ENCODE assay signal across 33 mouse cellular contexts in genomic region chr6:85572816-85573215, GRCm38 (mm10). TPM values are rescaled to one million over a fixed set of nuclear protein-coding genes. Genes with fewer than 3 reads are reported as not detected.
"Had no signal": no experiment of that assay in that cellular context is flagged by ENCODE, and none has a peak within 500 bp of the region (broad histone marks: within the 10 kb centered on the region; RNA-seq: fewer than 3 reads in every experiment).

No protein-coding gene starts in this region.

- H3K27me3 ChIP-seq: forebrain, embryonic 15.5 days; heart, embryonic 12.5 days; hindbrain, embryonic 13.5 days; hindbrain, embryonic 15.5 days; limb, embryonic 13.5 days; limb, embryonic 15.5 days had no signal

- H3K4me3 ChIP-seq: forebrain, embryonic 15.5 days; heart, embryonic 10.5 days; heart, embryonic 12.5 days; hindbrain, embryonic 13.5 days; hindbrain, embryonic 15.5 days; limb, embryonic 13.5 days; limb, embryonic 15.5 days had no signal

- H3K4me1 ChIP-seq: forebrain, embryonic 15.5 days; heart, embryonic 10.5 days; heart, embryonic 12.5 days; hindbrain, embryonic 13.5 days; hindbrain, embryonic 15.5 days; limb, embryonic 13.5 days; limb, embryonic 15.5 days had no signal

- DNase-seq: forebrain, postnatal 0 days; gastrocnemius, postnatal 14 days; gastrocnemius, postnatal 36 days; heart, adult 18-20 months; heart, postnatal 10 days; heart, postnatal 36 days; layer of hippocampus, adult 9-11 months; layer of hippocampus, postnatal 36 days; left cerebral cortex, postnatal 4 days; lung, adult 18-20 months had no signal

- H3K27ac ChIP-seq: forebrain, embryonic 15.5 days; heart, embryonic 10.5 days; hindbrain, embryonic 13.5 days; hindbrain, embryonic 15.5 days; hindbrain, postnatal 0 days; kidney, postnatal 0 days; limb, embryonic 13.5 days; limb, embryonic 15.5 days; liver, embryonic 14.5 days had no signal

- H3K36me3 ChIP-seq: forebrain, embryonic 15.5 days; heart, embryonic 10.5 days; heart, embryonic 12.5 days; hindbrain, embryonic 13.5 days; hindbrain, embryonic 15.5 days; limb, embryonic 13.5 days; limb, embryonic 15.5 days had no signal

RNA-seq across cellular contexts. Expression of gene Egr4, which starts 59.4 kb away (rescaled TPM):
- total RNA-seq: gastrocnemius, adult 18-20 months; gastrocnemius, adult 8-10 months; gastrocnemius, postnatal 14 days; gastrocnemius, postnatal 36 days; heart, adult 18-20 months; heart, adult 8-10 months; heart, postnatal 10 days; heart, postnatal 36 days had no signal
- polyA plus RNA-seq: forebrain, embryonic 15.5 days; gonadal fat pad, adult 2 months; heart, embryonic 10.5 days; heart, embryonic 12.5 days; heart, embryonic 14.5 days; heart, embryonic 16.5 days; hindbrain, embryonic 11.5 days; hindbrain, embryonic 13.5 days; intestine, embryonic 14.5 days; intestine, embryonic 16.5 days; kidney, postnatal 0 days; large intestine, adult 2 months; limb, embryonic 11.5 days; limb, embryonic 13.5 days; limb, embryonic 15.5 days; liver, embryonic 11.5 days; liver, embryonic 14.5 days; liver, embryonic 16.5 days had no signal
